Mouse (Mus musculus) CH12.LX (cell line): ENCODE results near the gene Hoxb7.

Experiments
- CHD2 ChIP-seq: IDR thresholded peaks from 2 replicates; pipeline ENCODE4 v1.6.1; 2011; ENCODE audit warnings: low read length, improper control_type of control experiment
- CTCF ChIP-seq, 2 experiments: IDR thresholded peaks in 1 of 2; conservative IDR thresholded peaks in 1 of 2; 2 replicates each; pipeline ENCODE4 v1.5.1; 2011 to 2012; ENCODE audit warnings: low read depth in 2 of 2, low read length in 2 of 2, improper control_type of control experiment in 1 of 2, inconsistent platforms in 1 of 2, mild to moderate bottlenecking in 1 of 2, moderate library complexity in 1 of 2
- EP300 ChIP-seq: IDR thresholded peaks from 2 replicates; pipeline ENCODE4 v1.6.1; 2011; ENCODE audit warnings: low read length, improper control_type of control experiment
- JUN ChIP-seq: IDR thresholded peaks from 2 replicates; pipeline ENCODE4 v1.6.1; 2011; ENCODE audit warnings: low read depth, mild to moderate bottlenecking, low read length, improper control_type of control experiment, moderate library complexity; ENCODE audit not compliant: insufficient read depth
- MAX ChIP-seq: IDR thresholded peaks from 2 replicates; pipeline ENCODE4 v1.6.1; 2011; ENCODE audit warnings: low read length, improper control_type of control experiment
- NELFE ChIP-seq: IDR thresholded peaks from 2 replicates; pipeline ENCODE4 v1.6.1; 2011; ENCODE audit warnings: low read depth, low read length, improper control_type of control experiment
- POLR2A ChIP-seq: IDR thresholded peaks from 2 replicates; pipeline ENCODE4 v1.6.1; 2011; ENCODE audit warnings: low read depth, mild to moderate bottlenecking, improper control_type of control experiment, low read length
- TBP ChIP-seq: conservative IDR thresholded peaks from 2 replicates; pipeline ENCODE4 v1.6.1; 2011; ENCODE audit warnings: low read depth, low read length, improper control_type of control experiment
- TCF12 ChIP-seq: IDR thresholded peaks from 2 replicates; pipeline ENCODE4 v1.6.1; 2014; ENCODE audit warnings: low read depth, mild to moderate bottlenecking, inconsistent platforms, low read length, improper control_type of control experiment
- USF1 ChIP-seq: IDR thresholded peaks from 2 replicates; pipeline ENCODE4 v1.6.1; 2014; ENCODE audit warnings: low read depth, mild to moderate bottlenecking, inconsistent platforms, low read length, improper control_type of control experiment

DNA sequence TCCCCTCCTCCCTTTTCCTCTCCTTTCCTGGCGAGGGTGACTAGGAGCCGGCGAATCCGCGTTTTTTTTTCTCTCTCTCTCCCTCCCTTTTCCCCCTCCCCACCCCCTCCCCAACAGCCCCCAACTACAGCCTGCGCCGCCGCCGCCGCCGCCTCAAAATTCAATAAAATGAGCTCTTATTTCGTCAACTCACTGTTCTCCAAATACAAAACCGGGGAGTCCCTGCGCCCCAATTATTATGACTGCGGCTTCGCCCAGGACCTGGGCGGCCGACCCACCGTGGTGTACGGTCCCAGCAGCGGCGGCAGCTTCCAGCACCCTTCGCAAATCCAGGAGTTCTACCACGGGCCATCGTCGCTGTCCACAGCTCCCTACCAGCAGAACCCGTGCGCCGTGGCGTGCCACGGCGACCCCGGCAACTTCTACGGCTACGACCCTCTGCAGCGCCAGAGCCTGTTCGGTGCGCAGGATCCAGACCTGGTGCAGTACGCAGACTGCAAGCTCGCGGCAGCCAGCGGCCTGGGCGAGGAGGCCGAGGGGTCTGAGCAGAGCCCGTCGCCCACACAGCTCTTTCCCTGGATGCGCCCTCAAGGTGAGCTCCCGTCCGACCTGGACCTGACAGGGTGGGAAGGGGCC is 3.5 kb upstream of the Hoxb7 start:
- no peak for TF ChIP-seq MAX
- no peak for TF ChIP-seq USF1
- TF ChIP-seq NELFE, result no peak
- TF ChIP-seq POLR2A, result no peak
- no peak for TF ChIP-seq CTCF (conservative IDR thresholded peaks at IDR 0.05 in 1 of 2, IDR thresholded peaks at IDR 0.05 in 1 of 2; ENCODE audit: low read depth in 2 of 2, low read length in 2 of 2)
- no peak for TF ChIP-seq TBP
- TF ChIP-seq CHD2, result no peak
- no peak for TF ChIP-seq EP300
- TF ChIP-seq JUN, result no peak
- TF ChIP-seq TCF12, result no peak
